14 mouse cellular contexts compared by ENCODE assay signal in the genomic region with DNA sequence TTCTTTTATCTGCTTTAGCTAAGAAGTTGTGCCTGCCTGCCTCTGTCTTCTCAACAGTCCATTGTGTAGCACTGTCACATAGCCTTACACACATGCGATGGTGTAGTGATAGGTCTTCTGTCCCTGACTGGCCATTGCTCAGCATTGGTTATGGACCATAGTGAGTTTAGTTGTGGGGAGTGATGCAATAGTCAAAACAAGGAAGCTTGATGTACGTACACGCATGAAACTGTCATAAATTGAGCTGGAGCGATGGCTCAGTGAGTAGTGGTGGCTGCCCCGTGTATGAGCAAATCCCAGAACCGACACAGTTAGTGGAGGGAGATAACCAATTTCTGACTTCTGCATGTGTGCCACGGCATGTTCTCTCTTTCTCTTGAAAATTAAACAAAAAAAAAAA.
"Had no signal": no experiment of that assay in that cellular context is flagged by ENCODE, and none has a peak within 500 bp of the region (broad histone marks: within the 10 kb centered on the region; RNA-seq: fewer than 3 reads in every experiment).

No protein-coding gene starts in this region.

- ATAC-seq: liver, embryonic 12.5 days; midbrain, embryonic 16.5 days had no signal

- DNase-seq: lung, adult 18-20 months; lung, postnatal 10 days; lung, postnatal 4 days; midbrain, embryonic 14.5 days; retina, postnatal 1 day; right cerebral cortex, adult 18-20 months; right cerebral cortex, postnatal 25 days; right cerebral cortex, postnatal 4 days; spleen, adult 18-20 months; thymus, adult 18-20 months; thymus, postnatal 25 days; thymus, postnatal 4 days had no signal
